Mouse (Mus musculus): ENCODE measurements around the gene Peli3.

Peli3 gene

GRCm38 (mm10) chr19:4908107-4908506, 34.8 kb downstream of the Peli3 start:
- no peak for DNase-seq

DNA sequence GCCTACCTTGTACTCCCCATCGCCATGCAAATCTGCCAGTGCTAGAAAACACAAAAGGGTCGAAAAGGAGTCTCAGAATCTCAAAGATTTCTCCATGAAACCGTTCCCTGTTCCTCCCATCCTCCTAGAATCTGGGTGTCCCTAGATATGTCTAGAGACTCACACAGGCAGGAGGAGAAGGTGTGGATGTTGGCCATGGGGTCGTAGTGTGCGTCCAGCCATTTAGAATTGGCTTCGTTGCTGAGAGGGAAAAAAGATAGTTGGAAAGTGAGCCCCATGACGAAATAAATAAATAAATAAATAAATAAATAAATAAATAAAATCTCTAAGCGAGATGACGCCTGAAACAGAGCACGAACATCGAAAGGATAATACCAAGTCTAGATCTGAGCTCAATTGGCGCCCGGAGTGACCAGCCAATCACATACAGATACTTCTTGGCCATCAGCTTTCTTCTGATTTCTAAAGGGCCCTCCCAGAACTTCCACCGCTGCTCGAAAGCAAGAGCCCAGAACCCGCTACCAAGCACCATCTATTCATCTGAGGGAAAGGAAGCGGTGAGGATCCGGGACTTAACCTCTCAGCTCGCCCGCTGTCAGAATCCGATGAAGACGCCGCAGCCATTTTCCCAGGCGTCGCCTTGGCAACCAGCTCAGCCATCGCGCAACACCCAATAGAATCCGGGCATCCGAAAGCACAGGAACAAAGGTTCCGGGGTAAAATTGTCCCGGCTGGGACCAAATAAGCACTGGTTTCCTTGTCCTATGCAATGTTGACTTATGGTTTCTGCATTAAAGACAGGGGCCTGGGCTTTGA, 36.7 kb downstream of the Peli3 start, which contains the start of gene Bbs1:
Bbs1 (minus strand) TSS at position 650 of the 816 bp plus-strand sequence.
- peak; percentile 62 for DNase-seq

GRCm38 (mm10) chr19:4899888-4900287, 43.0 kb downstream of the Peli3 start:
- no peak for DNase-seq

DNA sequence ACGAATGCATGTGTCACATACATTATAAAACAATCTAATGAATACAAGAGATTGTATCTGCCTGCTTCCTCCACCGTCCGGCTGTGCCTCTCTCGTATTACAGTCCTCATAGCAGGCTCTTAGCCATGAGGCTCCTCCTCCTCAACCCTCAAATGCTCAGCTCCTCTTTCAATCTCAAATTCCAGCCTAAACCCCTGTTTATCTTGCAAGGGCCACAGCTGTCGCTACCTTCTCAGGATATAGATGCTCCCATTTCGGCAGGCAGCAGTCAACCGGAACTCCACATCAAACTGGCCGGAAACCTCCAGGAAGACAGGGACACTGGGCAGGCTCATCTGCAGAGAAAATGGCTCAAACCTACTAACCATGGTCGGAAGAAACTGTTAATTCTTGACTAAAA, 44.0 kb downstream of the Peli3 start:
- DNase-seq, result no peak

DNA sequence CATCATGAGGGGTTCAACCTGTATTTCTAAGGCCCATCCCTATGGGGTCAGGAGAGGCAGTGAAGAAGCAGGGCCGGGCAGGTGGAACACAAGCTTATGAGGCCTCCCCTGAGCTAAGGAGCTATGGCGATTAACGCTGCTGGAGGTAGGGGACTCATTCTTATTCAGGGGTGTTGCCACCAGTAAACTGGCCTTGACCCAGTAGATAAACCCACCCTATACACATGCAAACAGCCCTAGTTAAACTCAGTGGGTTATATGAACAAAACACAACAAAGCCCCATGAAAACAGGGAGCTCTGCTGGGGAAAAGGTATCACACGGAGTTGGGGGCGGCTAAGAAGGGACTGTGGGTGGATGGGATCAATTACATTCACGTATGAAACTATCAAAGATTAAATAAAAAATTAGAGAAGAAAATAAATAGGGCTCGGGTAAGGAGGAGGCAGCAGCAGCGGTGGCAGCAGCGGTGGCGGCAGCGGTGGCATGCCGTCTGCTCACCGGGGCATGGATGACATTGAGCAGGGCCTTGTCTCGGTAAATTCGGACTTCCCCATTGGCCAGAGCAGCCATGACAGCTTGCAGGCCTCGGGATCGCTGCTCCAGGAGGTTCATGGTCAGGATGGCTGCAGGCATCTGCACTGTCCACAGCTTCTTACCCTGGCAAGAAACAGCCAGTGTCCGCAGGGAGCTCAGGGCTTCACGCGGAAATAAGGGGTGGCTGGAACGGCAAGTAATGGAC, 46.0 kb downstream of the Peli3 start:
- no peak for DNase-seq

GRCm38 (mm10) chr19:4891798-4892197, 51.1 kb downstream of the Peli3 start:
- no peak for DNase-seq

- DNase-seq, result no peak
Measured at GRCm38 (mm10) chr19:4889791-4890190, 53.1 kb downstream of the Peli3 start.

DNA sequence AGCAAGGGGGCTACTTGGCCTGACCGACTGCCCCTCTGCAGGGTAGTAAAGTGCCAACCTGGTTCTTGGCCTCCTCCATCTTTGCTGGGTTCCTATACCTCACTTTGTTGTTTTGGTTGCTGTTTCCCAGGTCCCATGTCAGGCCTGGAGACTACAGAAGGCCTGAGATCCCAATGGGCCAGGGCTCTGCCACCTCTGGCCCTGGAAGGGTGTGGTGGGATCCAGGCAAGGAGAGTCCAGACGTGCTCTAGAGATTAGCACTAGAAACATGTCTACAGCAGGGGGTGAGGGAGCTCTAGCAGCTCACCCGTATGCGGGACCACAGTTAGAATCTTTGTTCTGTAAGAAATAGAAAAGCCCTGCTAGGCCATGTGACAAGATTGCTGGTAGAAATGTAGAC, 59.0 kb downstream of the Peli3 start:
- no peak for DNase-seq

Measured in layer of hippocampus, adult 9-11 months (tissue).